Mouse (Mus musculus): ENCODE measurements around the gene Slc38a3. TPM values are rescaled to one million over a fixed set of nuclear protein-coding genes. Genes with fewer than 3 reads are reported as not detected.

Gene Slc38a3
- polyA plus RNA-seq, 1 experiment from 2014 or later = 11.2 TPM

DNA sequence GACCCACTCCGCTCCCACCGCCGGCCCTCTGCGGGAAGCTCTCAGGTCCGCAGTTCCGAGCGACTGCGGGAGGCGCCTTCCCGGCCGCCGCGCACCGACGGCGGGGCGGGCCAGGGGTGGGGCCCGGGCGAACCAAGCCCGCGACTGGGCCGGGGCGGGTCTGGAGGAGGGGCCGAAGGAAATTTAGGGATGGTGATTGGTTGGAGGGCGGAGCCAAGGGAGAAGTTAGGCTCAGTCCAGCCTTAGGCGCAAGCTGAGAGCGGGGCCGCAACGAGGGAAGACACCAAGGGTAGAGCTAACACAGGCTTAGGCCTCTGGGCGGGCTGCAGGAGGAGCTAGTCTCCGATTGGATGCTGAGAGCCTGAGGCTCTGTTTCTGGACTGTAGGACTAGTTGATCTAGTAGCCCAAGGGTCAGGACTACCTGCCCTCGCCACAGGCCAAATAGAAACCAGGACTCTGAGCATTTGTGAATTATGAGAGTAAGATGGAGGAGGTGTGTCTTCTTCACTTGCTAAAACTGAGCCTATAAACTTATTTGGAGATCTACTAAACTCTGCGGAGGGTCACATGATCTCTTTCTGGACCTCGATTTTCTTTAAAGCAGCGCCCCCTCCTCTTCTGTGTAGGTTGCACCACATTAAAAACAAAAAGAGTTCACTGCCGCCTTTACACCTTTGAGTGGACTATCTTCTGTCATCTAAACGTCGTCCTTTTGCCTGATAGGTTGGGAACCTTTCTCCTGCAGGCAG lies 33.9 kb downstream of the Slc38a3 start, which contains the start of gene Gnai2:
Gene Gnai2 (minus strand): TSS at position 89 of the 750 bp plus-strand sequence.
- Histone ChIP-seq H3K27me3 (ENCODE audit: control insufficient read depth, insufficient read depth, low read length) (no peaks in the 10 kb centered on the region), H3K9ac (ENCODE audit: low read length) (peak within 1 kb of the TSS; percentile 85), H3K9me3 (ENCODE audit: control insufficient read depth, low read length) (no peaks in the 10 kb centered on the region), H3K4me1 (ENCODE audit: control insufficient read depth, insufficient read depth, low read length) (peaks cover 52% of the 10 kb centered on the region), H3K27ac (ENCODE audit: low read depth, low read length) (peak within 1 kb of the TSS; percentile 100), H3K4me2 (peak within 1 kb of the TSS; percentile 97), H3K4me3 (ENCODE audit: low read depth, low read length) (peak within 1 kb of the TSS; percentile 67), H3K36me3 (ENCODE audit: control insufficient read depth, insufficient read depth, low read length) (no peaks in the 10 kb centered on the region)
- ATAC-seq (ENCODE audit: low FRiP score) = peak; percentile 86
- 3% methylated on average over 38 of the region's 38 CpGs for WGBS
- DNase-seq (ENCODE audit: low spot score, missing footprints) = peak; percentile 98

GRCm38 (mm10) chr9:107634406-107635278 lies 34.7 kb downstream of the Slc38a3 start:
- Histone ChIP-seq H3K9ac (ENCODE audit: low read length) (peak overlapping the region; percentile 85), H3K27ac (ENCODE audit: low read depth, low read length) (peak overlapping the region; percentile 100), H3K4me3 (ENCODE audit: low read depth, low read length) (peak overlapping the region; percentile 67), H3K4me1 (ENCODE audit: control insufficient read depth, insufficient read depth, low read length) (peaks cover 57% of the 10 kb centered on the region), H3K4me2 (peak overlapping the region; percentile 97), H3K36me3 (ENCODE audit: control insufficient read depth, insufficient read depth, low read length) (no peaks in the 10 kb centered on the region; the same call in 1 of the 2 replicates), H3K27me3 (ENCODE audit: control insufficient read depth, insufficient read depth, low read length) (no peaks in the 10 kb centered on the region), H3K9me3 (ENCODE audit: control insufficient read depth, low read length) (no peaks in the 10 kb centered on the region)
- WGBS = under 1% methylated on average over 35 of the region's 35 CpGs
- DNase-seq (ENCODE audit: low spot score, missing footprints) (peak; percentile 93), ATAC-seq (ENCODE audit: low FRiP score) (no peak)

- under 1% methylated on average over 15 of the region's 15 CpGs for WGBS
- peak; percentile 95 for DNase-seq (ENCODE audit: low spot score, missing footprints)
- Histone ChIP-seq H3K27me3 (ENCODE audit: control insufficient read depth, insufficient read depth, low read length) (no peaks in the 10 kb centered on the region), H3K4me2 (peak overlapping the region; percentile 97), H3K9ac (ENCODE audit: low read length) (peak overlapping the region; percentile 85), H3K9me3 (ENCODE audit: control insufficient read depth, low read length) (no peaks in the 10 kb centered on the region), H3K36me3 (ENCODE audit: control insufficient read depth, insufficient read depth, low read length) (no peaks in the 10 kb centered on the region; the same call in 1 of the 2 replicates), H3K4me3 (ENCODE audit: low read depth, low read length) (peak overlapping the region; percentile 67), H3K4me1 (ENCODE audit: control insufficient read depth, insufficient read depth, low read length) (peaks cover 65% of the 10 kb centered on the region), H3K27ac (ENCODE audit: low read depth, low read length) (peak overlapping the region; percentile 100)
- ATAC-seq (ENCODE audit: low FRiP score) = no peak
Observed at GRCm38 (mm10) chr9:107633661-107634405, 35.5 kb downstream of the Slc38a3 start.

GRCm38 (mm10) chr9:107633091-107633660 lies 36.2 kb downstream of the Slc38a3 start:
- DNase-seq (ENCODE audit: low spot score, missing footprints) (peak; percentile 96), ATAC-seq (ENCODE audit: low FRiP score) (no peak)
- WGBS = 2% methylated on average over 33 of the region's 33 CpGs
- no peaks in the 10 kb centered on the region for H3K27me3 ChIP-seq (ENCODE audit: control insufficient read depth, insufficient read depth, low read length)
- H3K36me3 ChIP-seq (ENCODE audit: control insufficient read depth, insufficient read depth, low read length) = no peaks in the 10 kb centered on the region; the same call in 1 of the 2 replicates
- H3K9me3 ChIP-seq (ENCODE audit: control insufficient read depth, low read length) = no peaks in the 10 kb centered on the region
- peak overlapping the region; percentile 97 for H3K4me2 ChIP-seq
- peak overlapping the region; percentile 67 for H3K4me3 ChIP-seq (ENCODE audit: low read depth, low read length)
- H3K9ac ChIP-seq (ENCODE audit: low read length) = peak overlapping the region; percentile 85
- H3K27ac ChIP-seq (ENCODE audit: low read depth, low read length) = peak overlapping the region; percentile 100
- peaks cover 71% of the 10 kb centered on the region for H3K4me1 ChIP-seq (ENCODE audit: control insufficient read depth, insufficient read depth, low read length)

- Histone ChIP-seq H3K4me1 (ENCODE audit: control insufficient read depth, insufficient read depth, low read length) (peaks cover 74% of the 10 kb centered on the region), H3K9me3 (ENCODE audit: control insufficient read depth, low read length) (no peaks in the 10 kb centered on the region), H3K4me2 (peak overlapping the region; percentile 97), H3K36me3 (ENCODE audit: control insufficient read depth, insufficient read depth, low read length) (no peaks in the 10 kb centered on the region; the same call in 1 of the 2 replicates), H3K9ac (ENCODE audit: low read length) (peak overlapping the region; percentile 85), H3K27me3 (ENCODE audit: control insufficient read depth, insufficient read depth, low read length) (no peaks in the 10 kb centered on the region), H3K27ac (ENCODE audit: low read depth, low read length) (peak overlapping the region; percentile 100), H3K4me3 (ENCODE audit: low read depth, low read length) (peak overlapping the region; percentile 67)
- ATAC-seq (ENCODE audit: low FRiP score) (no peak), DNase-seq (ENCODE audit: low spot score, missing footprints) (no peak)
- WGBS = 28% methylated on average over 6 of the region's 6 CpGs
Observed at GRCm38 (mm10) chr9:107632478-107632877, 36.9 kb downstream of the Slc38a3 start.

DNA sequence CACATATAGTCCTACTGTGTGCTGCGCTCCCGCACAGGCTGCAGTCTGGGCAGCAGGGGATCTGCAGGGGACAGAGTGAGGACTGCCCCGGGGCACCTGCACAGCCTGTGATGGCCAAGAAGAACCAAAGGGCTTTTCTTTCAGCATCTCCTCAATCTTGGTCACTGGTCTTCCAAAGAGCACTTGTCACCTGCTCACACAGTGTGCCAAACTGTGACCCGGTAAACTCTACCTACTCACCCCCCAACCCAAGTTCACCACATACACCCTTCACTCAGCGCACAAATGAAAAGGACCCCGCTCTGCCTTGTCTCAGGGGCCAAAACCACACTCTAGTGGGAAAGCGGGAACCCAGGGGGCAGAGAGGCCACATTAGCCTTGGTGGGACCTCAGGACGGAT lies 37.5 kb downstream of the Slc38a3 start:
- Histone ChIP-seq H3K4me3 (ENCODE audit: low read depth, low read length) (peak overlapping the region; percentile 67), H3K4me1 (ENCODE audit: control insufficient read depth, insufficient read depth, low read length) (peaks cover 74% of the 10 kb centered on the region), H3K27me3 (ENCODE audit: control insufficient read depth, insufficient read depth, low read length) (no peaks in the 10 kb centered on the region), H3K9ac (ENCODE audit: low read length) (peak overlapping the region; percentile 85), H3K9me3 (ENCODE audit: control insufficient read depth, low read length) (no peaks in the 10 kb centered on the region), H3K27ac (ENCODE audit: low read depth, low read length) (peak overlapping the region; percentile 100), H3K36me3 (ENCODE audit: control insufficient read depth, insufficient read depth, low read length) (no peaks in the 10 kb centered on the region; the same call in 1 of the 2 replicates), H3K4me2 (peak overlapping the region; percentile 97)
- DNase-seq (ENCODE audit: low spot score, missing footprints) (no peak), ATAC-seq (ENCODE audit: low FRiP score) (no peak)
- 63% methylated on average over 8 of the region's 8 CpGs for WGBS

GRCm38 (mm10) chr9:107631311-107631826 lies 38.0 kb downstream of the Slc38a3 start:
- no peaks in the 10 kb centered on the region for H3K9me3 ChIP-seq (ENCODE audit: control insufficient read depth, low read length)
- ATAC-seq (ENCODE audit: low FRiP score) (no peak), DNase-seq (ENCODE audit: low spot score, missing footprints) (peak; percentile 91)
- H3K36me3 ChIP-seq (ENCODE audit: control insufficient read depth, insufficient read depth, low read length) = no peaks in the 10 kb centered on the region; the same call in 1 of the 2 replicates
- WGBS = 30% methylated on average over 9 of the region's 9 CpGs
- no peaks in the 10 kb centered on the region for H3K27me3 ChIP-seq (ENCODE audit: control insufficient read depth, insufficient read depth, low read length)
- H3K4me2 ChIP-seq = peak overlapping the region; percentile 97
- peak overlapping the region; percentile 85 for H3K9ac ChIP-seq (ENCODE audit: low read length)
- peak overlapping the region; percentile 100 for H3K27ac ChIP-seq (ENCODE audit: low read depth, low read length)
- H3K4me3 ChIP-seq (ENCODE audit: low read depth, low read length) = peak overlapping the region; percentile 67
- peaks cover 76% of the 10 kb centered on the region for H3K4me1 ChIP-seq (ENCODE audit: control insufficient read depth, insufficient read depth, low read length)

DNA sequence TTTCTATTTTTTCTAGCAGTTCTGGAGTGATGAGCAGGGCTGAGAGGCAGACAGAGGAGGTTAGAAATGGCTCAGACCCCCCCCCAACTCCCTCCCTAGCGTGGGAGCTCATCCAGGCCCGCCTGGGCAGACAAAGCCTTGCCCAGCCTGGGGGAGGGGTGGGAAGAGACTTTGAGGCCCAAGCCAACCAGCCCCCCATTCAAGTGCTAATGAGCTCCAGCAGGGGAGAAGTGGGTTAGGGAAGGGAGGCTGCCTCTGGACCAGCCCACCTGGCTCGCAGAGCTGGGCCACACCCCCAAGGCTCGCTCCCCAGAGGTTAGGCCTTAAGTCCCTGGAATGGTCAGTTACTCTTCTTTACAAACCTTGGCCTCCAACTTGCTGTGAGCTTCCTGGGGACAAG lies 38.8 kb downstream of the Slc38a3 start:
- Histone ChIP-seq H3K4me1 (ENCODE audit: control insufficient read depth, insufficient read depth, low read length) (peaks cover 76% of the 10 kb centered on the region), H3K9ac (ENCODE audit: low read length) (peak overlapping the region; percentile 85), H3K4me3 (ENCODE audit: low read depth, low read length) (peak overlapping the region; percentile 28), H3K9me3 (ENCODE audit: control insufficient read depth, low read length) (no peaks in the 10 kb centered on the region), H3K27me3 (ENCODE audit: control insufficient read depth, insufficient read depth, low read length) (no peaks in the 10 kb centered on the region), H3K4me2 (peak overlapping the region; percentile 97), H3K27ac (ENCODE audit: low read depth, low read length) (peak overlapping the region; percentile 100), H3K36me3 (ENCODE audit: control insufficient read depth, insufficient read depth, low read length) (no peaks in the 10 kb centered on the region; the same call in 1 of the 2 replicates)
- ATAC-seq (ENCODE audit: low FRiP score) = peak; percentile 61
- DNase-seq (ENCODE audit: low spot score, missing footprints) = peak; percentile 98
- WGBS = 1% methylated on average over 4 of the region's 4 CpGs
